Mouse (Mus musculus) brain, embryonic 14.5 days (tissue): ENCODE results near the gene Npsr1. TPM values are rescaled to one million over a fixed set of nuclear protein-coding genes. Genes with fewer than 3 reads are reported as not detected.
A peak's percentile ranks its signal among the peaks of the same experiment; 100 is the strongest.

Experiments
- DNase-seq: peaks from one replicate; pipeline ENCODE4 v3.0.0-alpha.2; 2011; ENCODE audit warnings: low read depth
- CTCF ChIP-seq: fragments of 200-500 bp; IDR thresholded peaks from 2 replicates; pipeline ENCODE4 v1.5.1; 2012; ENCODE audit warnings: inconsistent platforms, mild to moderate bottlenecking, moderate library complexity, borderline replicate concordance; ENCODE audit not compliant: insufficient read depth, insufficient read length; ENCODE audit errors: extremely low read depth
- POLR2A ChIP-seq: fragments of 200-500 bp; IDR thresholded peaks from 2 replicates; pipeline ENCODE4 v1.6.1; 2012; ENCODE audit warnings: mild to moderate bottlenecking, inconsistent platforms, borderline replicate concordance; ENCODE audit not compliant: poor library complexity, insufficient read depth, insufficient read length, severe bottlenecking; ENCODE audit errors: extremely low read depth
- polyA plus RNA-seq: library from polyadenylated mRNA; depleted of rRNA; stranded (reverse); fragments of >200 nt; gene quantifications from 2 replicates; pipeline ENCODE4 v1.2.3, GENCODE M21; 2012

The Npsr1 gene
- polyA plus RNA-seq, 1 experiment: 0.10 TPM

- TF ChIP-seq POLR2A (no peak), CTCF (no peak)
- DNase-seq: peak; percentile 3
These were observed 62.6 kb downstream of the Npsr1 start for GRCm38 (mm10) chr9:24160409-24160808.

- TF ChIP-seq POLR2A (no peak), CTCF (no peak)
- DNase-seq: no peak
These were observed 70.7 kb downstream of the Npsr1 start for GRCm38 (mm10) chr9:24168501-24168900.

GRCm38 (mm10) chr9:24170728-24171127, 72.9 kb downstream of the Npsr1 start:
- TF ChIP-seq POLR2A (no peak), CTCF (no peak)
- no peak for DNase-seq

GRCm38 (mm10) chr9:24178744-24179143, 80.9 kb downstream of the Npsr1 start:
- TF ChIP-seq POLR2A (no peak), CTCF (no peak)
- peak; percentile 70 for DNase-seq

- TF ChIP-seq CTCF (no peak), POLR2A (no peak)
- peak; percentile 32 for DNase-seq
These were observed 83.1 kb downstream of the Npsr1 start for GRCm38 (mm10) chr9:24180926-24181325.

GRCm38 (mm10) chr9:24186289-24186688, 88.5 kb downstream of the Npsr1 start:
- DNase-seq: peak; percentile 94
- TF ChIP-seq CTCF: no peak

GRCm38 (mm10) chr9:24189511-24190260, 91.9 kb downstream of the Npsr1 start:
- TF ChIP-seq POLR2A (no peak), CTCF (no peak)
- DNase-seq: peak; percentile 92

- peak; percentile 45 for DNase-seq
- no peak for TF ChIP-seq POLR2A
- no peak for TF ChIP-seq CTCF
These were observed 92.4 kb downstream of the Npsr1 start for GRCm38 (mm10) chr9:24190261-24190588.

GRCm38 (mm10) chr9:24198254-24198653, 100.5 kb downstream of the Npsr1 start:
- TF ChIP-seq CTCF (no peak), POLR2A (no peak)
- DNase-seq: no peak

GRCm38 (mm10) chr9:24211636-24212035, 113.8 kb downstream of the Npsr1 start:
- no peak for DNase-seq
- no peak for TF ChIP-seq POLR2A
- TF ChIP-seq CTCF: no peak

- TF ChIP-seq CTCF: no peak
- TF ChIP-seq POLR2A: no peak
- DNase-seq: no peak
These were observed 119.9 kb downstream of the Npsr1 start for GRCm38 (mm10) chr9:24217721-24218120.

- TF ChIP-seq POLR2A (no peak), CTCF (no peak)
- no peak for DNase-seq
These were observed 138.7 kb downstream of the Npsr1 start for GRCm38 (mm10) chr9:24236461-24236860.

- TF ChIP-seq POLR2A: no peak
- TF ChIP-seq CTCF: no peak
- DNase-seq: no peak
These were observed 149.8 kb downstream of the Npsr1 start for GRCm38 (mm10) chr9:24247557-24247956.

- DNase-seq: peak; percentile 35
- TF ChIP-seq POLR2A (no peak), CTCF (no peak)
These were observed 156.4 kb downstream of the Npsr1 start for GRCm38 (mm10) chr9:24254236-24254635.
